Mouse (Mus musculus) embryonic facial prominence, embryonic 13.5 days (tissue): Measurements from ENCODE around the gene Chn2. TPM values are rescaled to one million over a fixed set of nuclear protein-coding genes. Genes with fewer than 3 reads are reported as not detected.
A peak's percentile ranks its signal among the peaks of the same experiment; 100 is the strongest.

Experiments
- ATAC-seq: fragments of 200-750 bp; cut with Nextera tagmentation; 2 replicates; pipeline ENCODE4 v1.8.0; 2017; ENCODE audit warnings: low read depth; ENCODE audit not compliant: insufficient number of reproducible peaks, insufficient read depth, low FRiP score, low TSS enrichment
- H3K27ac ChIP-seq: fragments of 300-500 bp; sonication (generic); 2 replicates; pipeline ENCODE4 v1.5.1; 2015; ENCODE audit warnings: moderate library complexity, mild to moderate bottlenecking, inconsistent platforms
- H3K27me3 ChIP-seq: fragments of 300-500 bp; sonication (generic); 2 replicates; pipeline ENCODE4 v1.6.1; 2015; ENCODE audit warnings: mild to moderate bottlenecking, inconsistent platforms
- H3K36me3 ChIP-seq: fragments of 300-500 bp; sonication (generic); 2 replicates; pipeline ENCODE4 v1.6.1; 2015; ENCODE audit warnings: mild to moderate bottlenecking, inconsistent platforms
- H3K4me1 ChIP-seq: fragments of 300-500 bp; sonication (generic); 2 replicates; pipeline ENCODE4 v1.6.1; 2015; ENCODE audit warnings: inconsistent platforms
- H3K4me2 ChIP-seq: fragments of 300-500 bp; sonication (generic); 2 replicates; pipeline ENCODE4 v1.6.1; 2015; ENCODE audit warnings: moderate library complexity, mild to moderate bottlenecking, inconsistent platforms
- H3K4me3 ChIP-seq: fragments of 300-500 bp; sonication (generic); 2 replicates; pipeline ENCODE4 v1.5.1; 2015; ENCODE audit warnings: mild to moderate bottlenecking, inconsistent platforms
- H3K9ac ChIP-seq: fragments of 300-500 bp; sonication (generic); 2 replicates; pipeline ENCODE4 v1.6.1; 2015; ENCODE audit warnings: mild to moderate bottlenecking, inconsistent platforms
- H3K9me3 ChIP-seq: fragments of 300-500 bp; sonication (generic); 2 replicates; pipeline ENCODE4 v1.6.1; 2016; ENCODE audit warnings: inconsistent platforms
- WGBS: fragments of 180-500 bp; shearing (Covaris S2); methylation state at CpG from one replicate; pipeline ENCODE4 v1.1.7; 2015; ENCODE audit warnings: mixed read lengths; 5-methylcytosine and 5-hydroxymethylcytosine counted together
- polyA plus RNA-seq: library from polyadenylated mRNA; unstranded; fragments of >200 nt; fragmentation: Nextera tagmentation; extraction: Ambion mirVana; gene quantifications from 2 replicates; pipeline ENCODE4 v1.2.1, GENCODE M21; 2015

Chn2 gene
- polyA plus RNA-seq: 6.9 and 9.7 TPM in 2 replicates

- Histone ChIP-seq H3K4me2 (peak within 1 kb of the TSS; percentile 96), H3K9ac (peak within 1 kb of the TSS; percentile 81), H3K9me3 (no peaks in the 10 kb centered on the region), H3K27ac (peak within 1 kb of the TSS; percentile 55), H3K4me1 (peaks cover 29% of the 10 kb centered on the region), H3K4me3 (peak within 1 kb of the TSS; percentile 71), H3K36me3 (no peaks in the 10 kb centered on the region), H3K27me3 (peaks cover 55% of the 10 kb centered on the region)
- peak; percentile 68 for ATAC-seq
- WGBS: under 1% methylated on average over 36 of the region's 43 CpGs
Measured at GRCm38 (mm10) chr6:54039357-54039804, at the start of gene Chn2. TSS of gene Chn2 (plus strand) at chr6:54039554.

DNA sequence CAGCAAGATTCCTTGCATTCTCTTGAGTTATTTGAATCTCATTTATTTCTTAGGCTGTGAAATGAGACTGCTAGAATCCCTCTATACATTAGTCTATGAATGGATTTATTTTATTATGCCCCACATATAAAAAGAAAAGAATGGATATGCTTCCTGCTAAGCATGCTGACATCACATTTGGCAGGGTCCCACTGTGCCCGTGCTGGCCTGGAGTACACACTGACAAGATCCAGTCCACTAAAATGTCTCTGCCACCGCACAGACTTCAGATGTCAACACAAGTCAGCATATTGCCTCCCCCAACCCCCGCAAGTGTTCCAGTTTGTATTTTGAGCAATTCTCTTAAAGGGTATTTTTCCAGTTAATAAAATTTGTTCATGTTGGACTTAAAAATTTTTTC is 47.0 kb upstream of the Chn2 start:
- Histone ChIP-seq H3K4me3 (no peak overlapping the region), H3K4me2 (no peak overlapping the region), H3K27ac (no peak overlapping the region), H3K36me3 (no peaks in the 10 kb centered on the region), H3K9me3 (peaks cover 6% of the 10 kb centered on the region), H3K27me3 (peaks cover 3% of the 10 kb centered on the region; the same call in 1 of the 2 replicates), H3K9ac (no peak overlapping the region), H3K4me1 (peaks cover 7% of the 10 kb centered on the region)
- ATAC-seq: no peak
- WGBS: 69% methylated on average over 3 of the region's 3 CpGs

GRCm38 (mm10) chr6:53995519-53995918 is 43.8 kb upstream of the Chn2 start:
- Histone ChIP-seq H3K4me2 (no peak overlapping the region), H3K4me1 (peaks cover 7% of the 10 kb centered on the region), H3K27me3 (peaks cover 3% of the 10 kb centered on the region; the same call in 1 of the 2 replicates), H3K9ac (no peak overlapping the region), H3K4me3 (no peak overlapping the region), H3K36me3 (no peaks in the 10 kb centered on the region), H3K27ac (no peak overlapping the region), H3K9me3 (peaks cover 6% of the 10 kb centered on the region)
- WGBS: 23% methylated on average over 4 of the region's 4 CpGs
- no peak for ATAC-seq

DNA sequence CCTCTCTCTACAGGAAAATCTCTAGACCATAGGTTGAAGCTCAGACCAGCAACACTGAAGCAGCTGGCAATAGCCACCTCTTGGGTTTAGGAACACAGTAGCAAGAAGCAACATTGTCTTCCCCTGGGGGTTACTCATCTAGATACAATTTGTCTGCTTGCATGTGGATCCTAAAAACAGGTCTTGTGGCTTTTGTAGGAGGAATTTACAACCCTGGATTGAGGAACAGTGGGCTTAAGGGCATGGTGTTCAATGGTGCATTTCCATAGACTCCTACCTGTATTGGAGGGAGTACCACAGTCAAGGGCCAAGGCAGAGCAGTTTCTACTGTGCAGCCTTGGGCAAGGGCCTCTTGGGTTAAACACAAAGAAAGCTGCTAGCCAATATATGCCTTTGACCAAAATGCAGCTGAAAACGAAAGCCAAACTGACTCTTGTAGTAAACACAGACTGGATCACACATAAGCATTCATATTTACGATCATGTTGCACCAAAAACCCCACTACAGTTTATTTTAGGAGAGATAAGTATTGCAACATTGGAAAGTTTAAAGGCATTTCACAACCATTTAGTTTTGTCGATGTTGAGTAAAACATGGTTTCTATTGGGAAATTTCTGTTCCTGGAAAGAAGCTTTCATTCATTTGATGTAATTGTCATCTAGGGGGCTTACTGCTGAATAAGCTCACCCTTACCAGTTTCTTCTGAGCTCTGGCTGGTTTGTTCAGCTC is 43.0 kb upstream of the Chn2 start:
- Histone ChIP-seq H3K27me3 (peaks cover 3% of the 10 kb centered on the region; the same call in 1 of the 2 replicates), H3K9ac (no peak overlapping the region), H3K4me2 (no peak overlapping the region), H3K27ac (no peak overlapping the region), H3K9me3 (peaks cover 6% of the 10 kb centered on the region), H3K4me3 (no peak overlapping the region), H3K36me3 (no peaks in the 10 kb centered on the region), H3K4me1 (peaks cover 7% of the 10 kb centered on the region)
- no peak for ATAC-seq
- 93% methylated on average over 3 of the region's 3 CpGs for WGBS

DNA sequence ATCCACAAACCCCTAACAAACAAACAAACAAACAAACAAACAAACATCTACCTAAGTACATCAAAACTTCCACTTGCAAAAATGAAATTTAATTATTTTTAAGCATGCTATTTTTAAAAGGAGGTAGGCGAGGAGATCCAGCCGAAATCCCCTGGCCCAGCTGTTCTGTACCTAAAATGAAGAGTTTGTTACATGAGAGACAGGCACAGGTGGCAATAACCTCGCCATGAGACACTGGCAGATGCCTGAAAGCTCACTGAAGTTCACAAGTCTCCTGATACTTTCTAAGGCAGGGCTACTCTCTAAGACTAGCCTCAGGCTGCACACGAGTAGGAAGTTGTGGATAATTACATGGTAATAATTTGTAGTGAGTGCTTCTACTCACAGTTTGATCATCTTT is 34.1 kb upstream of the Chn2 start:
- H3K9me3 ChIP-seq: no peaks in the 10 kb centered on the region
- peaks cover 7% of the 10 kb centered on the region; the same call in 1 of the 2 replicates for H3K27me3 ChIP-seq
- no peak overlapping the region for H3K4me2 ChIP-seq
- 53% methylated on average over 4 of the region's 4 CpGs for WGBS
- peaks cover 16% of the 10 kb centered on the region for H3K4me1 ChIP-seq
- no peaks in the 10 kb centered on the region for H3K36me3 ChIP-seq
- H3K4me3 ChIP-seq: no peak overlapping the region
- no peak overlapping the region for H3K9ac ChIP-seq
- H3K27ac ChIP-seq: no peak overlapping the region
- ATAC-seq: no peak

DNA sequence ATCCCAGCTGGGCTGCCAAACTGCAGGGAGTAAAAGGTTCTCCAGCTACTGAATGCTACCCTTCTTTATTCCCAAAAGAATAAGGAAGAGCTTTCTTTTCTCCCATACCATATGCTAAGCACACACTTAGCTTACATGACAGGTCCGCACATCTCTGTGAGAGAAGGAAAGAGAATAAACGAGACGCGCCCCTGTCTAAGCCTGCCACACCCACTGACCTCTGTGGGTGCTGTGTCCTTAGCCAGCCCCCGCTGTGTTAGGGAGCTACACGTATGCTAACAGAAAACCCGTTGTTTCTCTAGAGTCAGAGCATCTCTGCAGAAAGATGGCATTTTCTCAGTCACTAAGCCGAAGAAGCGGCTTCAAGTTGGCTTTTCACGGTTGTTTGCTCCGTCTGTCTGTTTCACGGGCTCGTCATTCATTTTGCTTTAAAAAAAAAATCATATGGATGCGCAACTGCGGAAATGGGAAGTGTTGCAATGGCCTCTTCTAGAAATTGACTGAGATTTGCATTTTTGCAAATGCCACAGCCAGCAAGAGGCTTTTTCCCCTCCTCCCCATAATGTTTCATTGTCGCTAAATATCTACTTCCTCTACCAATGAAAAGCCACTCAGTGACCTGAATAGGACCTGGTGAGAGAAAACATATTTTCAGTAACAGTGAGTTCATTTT is 30.8 kb upstream of the Chn2 start:
- peaks cover 7% of the 10 kb centered on the region; the same call in 1 of the 2 replicates for H3K27me3 ChIP-seq
- no peak overlapping the region for H3K9ac ChIP-seq
- peaks cover 21% of the 10 kb centered on the region for H3K4me1 ChIP-seq
- no peak overlapping the region for H3K4me3 ChIP-seq
- no peaks in the 10 kb centered on the region for H3K9me3 ChIP-seq
- H3K27ac ChIP-seq: no peak overlapping the region
- no peaks in the 10 kb centered on the region for H3K36me3 ChIP-seq
- no peak overlapping the region for H3K4me2 ChIP-seq
- 61% methylated on average over 16 of the region's 16 CpGs for WGBS
- no peak for ATAC-seq

DNA sequence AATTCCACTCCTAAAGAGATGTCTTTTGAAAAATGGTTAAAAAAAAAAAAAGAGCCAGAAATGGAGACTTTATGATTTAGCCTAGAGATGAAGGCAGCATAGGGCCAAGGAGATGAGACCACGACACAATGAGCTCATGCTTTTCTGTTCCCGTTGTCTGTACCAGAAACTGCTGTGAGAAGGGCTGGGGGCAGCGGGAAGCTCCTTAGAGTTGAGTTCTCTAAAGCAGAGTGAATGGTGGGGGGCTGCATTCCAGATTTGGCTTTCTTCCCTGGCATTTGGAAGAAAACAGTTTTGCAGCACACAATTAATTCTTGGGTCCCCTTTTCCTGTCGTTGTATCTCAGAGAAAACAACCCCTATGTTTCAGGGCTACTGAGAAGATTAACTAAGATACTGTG is 30.1 kb upstream of the Chn2 start:
- H3K4me2 ChIP-seq: no peak overlapping the region
- ATAC-seq: no peak
- WGBS: 25% methylated on average over 4 of the region's 4 CpGs
- H3K9me3 ChIP-seq: no peaks in the 10 kb centered on the region
- no peak overlapping the region for H3K4me3 ChIP-seq
- H3K36me3 ChIP-seq: no peaks in the 10 kb centered on the region
- no peak overlapping the region for H3K27ac ChIP-seq
- H3K9ac ChIP-seq: no peak overlapping the region
- peaks cover 7% of the 10 kb centered on the region; the same call in 1 of the 2 replicates for H3K27me3 ChIP-seq
- peaks cover 21% of the 10 kb centered on the region for H3K4me1 ChIP-seq

- no peak for ATAC-seq
- Histone ChIP-seq H3K4me3 (no peak overlapping the region), H3K27ac (no peak overlapping the region), H3K27me3 (peaks cover 7% of the 10 kb centered on the region; the same call in 1 of the 2 replicates), H3K36me3 (no peaks in the 10 kb centered on the region), H3K9ac (no peak overlapping the region), H3K4me2 (no peak overlapping the region), H3K4me1 (peaks cover 21% of the 10 kb centered on the region), H3K9me3 (no peaks in the 10 kb centered on the region)
- WGBS: 51% methylated on average over 9 of the region's 9 CpGs
Measured at GRCm38 (mm10) chr6:54010362-54010761, 29.0 kb upstream of the Chn2 start.

DNA sequence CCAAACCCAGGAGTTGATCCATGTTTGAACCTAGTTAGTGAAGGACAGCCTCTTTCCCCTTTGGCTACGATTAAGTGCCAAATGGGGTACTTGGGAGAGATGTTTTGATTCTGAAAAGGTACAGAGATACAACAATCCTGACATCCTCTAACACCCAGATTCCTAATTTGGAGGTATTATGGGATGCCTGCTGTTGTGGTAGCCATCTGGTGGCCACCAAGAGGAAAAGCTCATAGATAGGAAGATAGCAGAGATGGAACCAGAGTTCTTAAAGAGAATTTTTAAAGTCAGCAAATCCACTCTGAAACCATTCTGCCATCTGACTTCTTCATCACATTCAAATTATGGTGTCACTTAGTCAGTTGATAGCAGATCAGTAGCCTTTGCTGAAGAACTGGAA is 27.2 kb upstream of the Chn2 start:
- WGBS: 88% methylated on average over 1 of the region's 1 CpGs
- Histone ChIP-seq H3K4me3 (no peak overlapping the region), H3K36me3 (no peaks in the 10 kb centered on the region)

GRCm38 (mm10) chr6:54018038-54018437 is 21.3 kb upstream of the Chn2 start:
- no peak for ATAC-seq

More for the DNA sequence above, 27.2 kb upstream of the Chn2 start:
- no peak overlapping the region for H3K4me2 ChIP-seq
- H3K9me3 ChIP-seq: no peaks in the 10 kb centered on the region
- no peak for ATAC-seq
- no peak overlapping the region for H3K9ac ChIP-seq
- H3K27ac ChIP-seq: no peak overlapping the region
- peaks cover 4% of the 10 kb centered on the region; the same call in 1 of the 2 replicates for H3K27me3 ChIP-seq
- H3K4me1 ChIP-seq: peaks cover 21% of the 10 kb centered on the region

DNA sequence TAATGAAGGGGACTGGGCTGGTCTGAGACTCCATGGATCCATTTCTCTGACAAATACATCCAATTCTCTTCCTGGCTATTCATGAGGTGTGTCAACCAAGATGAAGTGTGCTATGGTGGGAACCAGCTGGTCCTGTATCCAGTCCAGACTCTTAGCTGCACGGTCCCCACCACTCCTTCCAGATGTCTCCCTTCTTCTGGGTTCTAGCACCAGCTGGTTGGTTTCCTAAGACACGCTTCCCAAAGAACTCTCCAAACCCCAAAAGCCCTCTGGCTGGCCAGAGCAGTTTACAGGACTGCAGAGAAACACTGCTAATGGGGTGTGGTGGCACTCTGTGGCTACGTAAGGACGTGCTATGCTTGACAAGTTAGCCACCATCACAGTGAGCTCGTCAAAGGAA is 20.5 kb upstream of the Chn2 start:
- Histone ChIP-seq H3K27me3 (no peaks in the 10 kb centered on the region; the same call in 1 of the 2 replicates), H3K9ac (no peak overlapping the region), H3K4me1 (no peaks in the 10 kb centered on the region), H3K4me2 (no peak overlapping the region), H3K27ac (no peak overlapping the region), H3K9me3 (no peaks in the 10 kb centered on the region), H3K4me3 (no peak overlapping the region), H3K36me3 (no peaks in the 10 kb centered on the region)
- 78% methylated on average over 5 of the region's 5 CpGs for whole genome bisulfite sequencing
- no peak for ATAC-seq

More at GRCm38 (mm10) chr6:54018038-54018437, 21.3 kb upstream of the Chn2 start:
- Histone ChIP-seq H3K36me3 (no peaks in the 10 kb centered on the region), H3K4me1 (no peaks in the 10 kb centered on the region), H3K9ac (no peak overlapping the region), H3K4me3 (no peak overlapping the region), H3K9me3 (no peaks in the 10 kb centered on the region), H3K27me3 (no peaks in the 10 kb centered on the region; the same call in 1 of the 2 replicates), H3K27ac (no peak overlapping the region), H3K4me2 (no peak overlapping the region)
- WGBS: 32% methylated on average over 2 of the region's 2 CpGs
